Mouse (Mus musculus) CH12.LX (cell line): Measurements from ENCODE around the gene Mark2. TPM values are rescaled to one million over a fixed set of nuclear protein-coding genes. Genes with fewer than 3 reads are reported as not detected.

Experiments
- DNase-seq: peaks from one replicate; pipeline ENCODE4 v3.0.0-alpha.2; 2013; ENCODE audit errors: extremely low read depth
- H3K27ac ChIP-seq: 2 replicates; pipeline ENCODE4 v1.5.1; 2012; ENCODE audit warnings: low read depth, mild to moderate bottlenecking, control low read depth, moderate library complexity; ENCODE audit not compliant: insufficient read depth
- H3K27me3 ChIP-seq: replicated peaks from 2 replicates; pipeline ENCODE3; 2012; ENCODE audit warnings: inconsistent platforms
- H3K36me3 ChIP-seq, 2 experiments: replicated peaks in 1 of 2; 2 replicates each; pipeline versions ENCODE3 to v1.6.1; 2012; ENCODE audit warnings: inconsistent platforms in 1 of 2, low read length in 1 of 2, mild to moderate bottlenecking in 1 of 2, mixed read lengths in 1 of 2, moderate library complexity in 1 of 2; ENCODE audit not compliant: control insufficient read depth in 1 of 2, insufficient read depth in 1 of 2
- H3K4me1 ChIP-seq, 2 experiments: 2 replicates each; pipeline ENCODE4 v1.6.1; 2012; ENCODE audit warnings: inconsistent platforms in 1 of 2, moderate library complexity in 1 of 2; ENCODE audit not compliant: insufficient read depth in 2 of 2, control insufficient read depth in 1 of 2
- H3K4me2 ChIP-seq: 2 replicates; pipeline ENCODE4 v1.6.1; 2012; ENCODE audit warnings: low read depth, mild to moderate bottlenecking, control low read depth; ENCODE audit not compliant: poor library complexity, insufficient read depth, severe bottlenecking
- H3K4me3 ChIP-seq, 3 experiments: fragments of 150-350 bp in 1 of 3; sonication (generic) in 1 of 3; replicated peaks in 1 of 3; 2 replicates each; pipeline versions ENCODE3 to v1.5.1; 2011 to 2012; ENCODE audit warnings: low read depth in 2 of 3, low read length in 2 of 3, mild to moderate bottlenecking in 2 of 3, moderate library complexity in 2 of 3, control low read depth in 1 of 3, improper control_type of control experiment in 1 of 3, inconsistent platforms in 1 of 3, mixed read lengths in 1 of 3; ENCODE audit not compliant: poor library complexity in 1 of 3
- H3K79me2 ChIP-seq: replicated peaks from 2 replicates; pipeline ENCODE4 v1.6.1; 2012; ENCODE audit warnings: mild to moderate bottlenecking, moderate library complexity; ENCODE audit not compliant: control insufficient read depth, poor library complexity, insufficient read depth, severe bottlenecking; ENCODE audit errors: extremely low read depth
- H3K9ac ChIP-seq: 2 replicates; pipeline ENCODE4 v1.6.1; 2012; ENCODE audit warnings: low read depth, mild to moderate bottlenecking, control low read depth, moderate library complexity; ENCODE audit not compliant: insufficient read depth
- H3K9me3 ChIP-seq: replicated peaks from 2 replicates; pipeline ENCODE3; 2012; ENCODE audit warnings: low read length, inconsistent platforms, mixed read lengths
- CHD1 ChIP-seq: IDR thresholded peaks from 2 replicates; pipeline ENCODE4 v1.6.1; 2012; ENCODE audit warnings: low read depth, low read length, improper control_type of control experiment, inconsistent platforms
- CHD2 ChIP-seq: IDR thresholded peaks from 2 replicates; pipeline ENCODE4 v1.6.1; 2011; ENCODE audit warnings: low read length, improper control_type of control experiment
- CTCF ChIP-seq, 2 experiments: IDR thresholded peaks in 1 of 2; conservative IDR thresholded peaks in 1 of 2; 2 replicates each; pipeline ENCODE4 v1.5.1; 2011 to 2012; ENCODE audit warnings: low read depth in 2 of 2, low read length in 2 of 2, improper control_type of control experiment in 1 of 2, inconsistent platforms in 1 of 2, mild to moderate bottlenecking in 1 of 2, moderate library complexity in 1 of 2
- HCFC1 ChIP-seq: IDR thresholded peaks from 2 replicates; pipeline ENCODE4 v1.6.1; 2012; ENCODE audit warnings: low read depth, mild to moderate bottlenecking, inconsistent platforms, low read length, improper control_type of control experiment
- IRF4 ChIP-seq: IDR thresholded peaks from 2 replicates; pipeline ENCODE4 v1.6.1; 2014; ENCODE audit warnings: low read depth, mild to moderate bottlenecking, inconsistent platforms, low read length, improper control_type of control experiment
- JUND ChIP-seq: conservative IDR thresholded peaks from 2 replicates; pipeline ENCODE4 v1.6.1; 2011; ENCODE audit warnings: low read depth, low read length, improper control_type of control experiment
- MAX ChIP-seq: IDR thresholded peaks from 2 replicates; pipeline ENCODE4 v1.6.1; 2011; ENCODE audit warnings: low read length, improper control_type of control experiment
- MAZ ChIP-seq: IDR thresholded peaks from 2 replicates; pipeline ENCODE4 v1.6.1; 2012; ENCODE audit warnings: low read depth, mild to moderate bottlenecking, inconsistent platforms, low read length, improper control_type of control experiment, moderate library complexity
- MEF2A ChIP-seq: IDR thresholded peaks from 2 replicates; pipeline ENCODE4 v1.6.1; 2014; ENCODE audit warnings: low read depth, mild to moderate bottlenecking, inconsistent platforms, low read length, improper control_type of control experiment, borderline replicate concordance
- MXI1 ChIP-seq: IDR thresholded peaks from 2 replicates; pipeline ENCODE4 v1.6.1; 2011; ENCODE audit warnings: mild to moderate bottlenecking, low read depth, low read length, improper control_type of control experiment
- NELFE ChIP-seq: IDR thresholded peaks from 2 replicates; pipeline ENCODE4 v1.6.1; 2011; ENCODE audit warnings: low read depth, low read length, improper control_type of control experiment
- RAD21 ChIP-seq: IDR thresholded peaks from 2 replicates; pipeline ENCODE4 v1.6.1; 2011; ENCODE audit warnings: low read depth, mild to moderate bottlenecking, low read length, improper control_type of control experiment, moderate library complexity
- RCOR1 ChIP-seq: conservative IDR thresholded peaks from 2 replicates; pipeline ENCODE4 v1.6.1; 2012; ENCODE audit warnings: low read depth, mild to moderate bottlenecking, inconsistent platforms, low read length, improper control_type of control experiment
- SIN3A ChIP-seq: IDR thresholded peaks from 2 replicates; pipeline ENCODE4 v1.6.1; 2012; ENCODE audit warnings: low read length, improper control_type of control experiment, inconsistent platforms
- TCF12 ChIP-seq: IDR thresholded peaks from 2 replicates; pipeline ENCODE4 v1.6.1; 2014; ENCODE audit warnings: low read depth, mild to moderate bottlenecking, inconsistent platforms, low read length, improper control_type of control experiment
- UBTF ChIP-seq: IDR thresholded peaks from 2 replicates; pipeline ENCODE4 v1.6.1; 2012; ENCODE audit warnings: low read depth, mild to moderate bottlenecking, inconsistent platforms, low read length, improper control_type of control experiment, moderate library complexity
- ZMIZ1 ChIP-seq: IDR thresholded peaks from 2 replicates; pipeline ENCODE4 v1.6.1; 2012; ENCODE audit warnings: low read depth, mild to moderate bottlenecking, inconsistent platforms, low read length, improper control_type of control experiment
- ZNF384 ChIP-seq: IDR thresholded peaks from 2 replicates; pipeline ENCODE4 v1.6.1; 2012; ENCODE audit warnings: low read depth, low read length, improper control_type of control experiment, inconsistent platforms
- dilution Hi-C: fragments of 300-500 bp; cut with MboI; formaldehyde crosslinking; loops from 2 replicates; pipeline ENCODE4 v1.14.3; 2020; ENCODE audit warnings: low sequenced_read_pairs; ENCODE audit not compliant: extremely low pct_unique_long_range_greater_than_20kb, extremely low pct_ligation_motif_present
- in situ Hi-C: fragments of 300-500 bp; cut with MboI; formaldehyde crosslinking; loops from 3 replicates; pipeline ENCODE4 v1.14.3; 2019; ENCODE audit warnings: low sequenced_read_pairs, low pct_ligation_motif_present, low pct_unique_long_range_greater_than_20kb, mixed read lengths
- polyA plus RNA-seq: library from polyadenylated mRNA; unstranded; fragments of >175 nt; gene quantifications from 2 replicates; pipeline ENCODE4 v1.2.1, GENCODE M21; 2012; ENCODE audit warnings: low read depth; ENCODE audit not compliant: insufficient read length
- total RNA-seq, 2 experiments: library from RNA; depleted of rRNA; stranded (reverse); fragments of 300-350 nt in 1 of 2; fragments of >200 nt in 1 of 2; gene quantifications; 2 replicates each; pipeline ENCODE4 v1.2.3; 2012 to 2014

The Mark2 gene
- total and polyA plus RNA-seq, 3 experiments = 8.1 to 34.4 (median 19.0) TPM

DNA sequence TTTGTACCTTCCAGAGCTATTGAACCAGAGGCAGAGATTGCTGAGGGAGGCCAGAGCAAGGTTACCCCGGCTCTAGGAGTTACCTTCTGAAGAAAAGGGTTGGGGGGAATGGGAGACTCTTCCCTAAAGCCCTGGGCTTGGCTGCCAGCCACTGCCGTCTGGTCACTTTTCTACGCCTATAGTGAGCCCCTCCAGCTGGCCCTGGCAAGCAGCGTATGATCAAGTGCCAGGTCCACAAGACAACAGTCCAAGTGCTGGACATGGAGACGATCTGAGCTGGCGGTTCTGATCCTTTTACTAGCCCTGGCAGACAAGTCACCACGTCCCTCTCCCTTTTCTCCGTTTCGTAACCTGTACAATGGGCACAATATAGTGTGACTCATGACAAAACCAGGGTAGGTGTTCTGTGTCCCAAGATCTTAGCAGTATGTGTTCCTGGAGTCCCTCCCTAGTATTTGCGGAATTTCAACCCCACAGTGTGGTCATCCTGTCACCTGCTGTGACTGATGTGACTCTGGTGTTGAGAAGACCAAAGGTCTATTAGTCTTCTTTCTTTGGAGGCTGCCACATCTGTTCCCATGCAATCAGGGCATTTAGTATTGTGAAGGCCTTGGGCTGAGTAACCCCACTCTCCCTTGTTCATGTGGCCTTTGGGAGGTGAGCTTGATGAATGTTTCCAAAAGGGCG, 11.3 kb upstream of the Mark2 start:
- no peaks in the 10 kb centered on the region for H3K4me1 ChIP-seq
- no peak overlapping the region for H3K9ac ChIP-seq
- in situ Hi-C loops = no loop called here
- DNase-seq = no peak
- no peak overlapping the region for H3K4me3 ChIP-seq
- H3K9me3 ChIP-seq = no peaks in the 10 kb centered on the region
- H3K27ac ChIP-seq = no peak overlapping the region
- no peaks in the 10 kb centered on the region for H3K27me3 ChIP-seq
- H3K79me2 ChIP-seq = no peaks in the 10 kb centered on the region
- H3K36me3 ChIP-seq = peaks cover 0 to 15% of the 10 kb centered on the region in 2 experiments
- dilution Hi-C loops = no loop called here
- no peak overlapping the region for H3K4me2 ChIP-seq
- TF ChIP-seq JUND (no peak), IRF4 (no peak)
- TF ChIP-seq, all 38 proteins: peak for 0

DNA sequence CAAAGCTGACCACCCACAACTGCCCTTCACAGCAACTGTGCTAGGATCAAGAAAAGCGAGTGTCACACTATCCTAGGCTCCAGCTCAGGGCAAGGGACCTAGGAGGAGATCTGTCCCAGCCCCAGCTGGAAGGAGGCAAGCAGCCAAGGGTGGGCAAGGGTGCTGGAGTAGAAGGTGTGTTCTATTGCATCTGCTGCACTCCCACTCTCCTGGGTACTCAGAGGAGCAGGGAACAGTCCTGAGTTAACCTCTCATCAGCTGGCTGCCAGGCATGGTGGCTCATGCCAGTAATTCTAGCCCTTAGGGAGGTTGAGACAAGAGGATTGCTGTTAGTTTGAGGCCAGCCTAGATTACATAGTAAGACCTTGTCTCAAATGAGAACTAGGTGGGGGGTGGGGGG, 8.3 kb upstream of the Mark2 start:
- Histone ChIP-seq H3K9me3 (no peaks in the 10 kb centered on the region), H3K9ac (no peak overlapping the region), H3K36me3 (no peaks in the 10 kb centered on the region), H3K4me1 (peaks cover 0 to 3% of the 10 kb centered on the region in 2 experiments; a peak in 1 of 4 replicates), H3K27ac (no peak overlapping the region), H3K4me3 (no peak overlapping the region), H3K79me2 (no peaks in the 10 kb centered on the region), H3K4me2 (no peak overlapping the region), H3K27me3 (no peaks in the 10 kb centered on the region)
- no peak for TF ChIP-seq CTCF (conservative IDR thresholded peaks at IDR 0.05 in 1 of 2, IDR thresholded peaks at IDR 0.05 in 1 of 2; ENCODE audit: low read depth in 2 of 2, low read length in 2 of 2)
- TF ChIP-seq CHD2 = no peak
- no peak for TF ChIP-seq TCF12
- TF ChIP-seq JUND = no peak
- no peak for TF ChIP-seq RAD21
- TF ChIP-seq MAZ = no peak
- TF ChIP-seq ZNF384 = no peak
- TF ChIP-seq MEF2A = no peak
- TF ChIP-seq RCOR1 = no peak
- no peak for TF ChIP-seq CHD1
- TF ChIP-seq NELFE = no peak
- no peak for TF ChIP-seq HCFC1
- no peak for TF ChIP-seq UBTF
- no peak for TF ChIP-seq MXI1
- no peak for TF ChIP-seq MAX
- no peak for TF ChIP-seq SIN3A
- TF ChIP-seq ZMIZ1 = no peak
- no peak for DNase-seq
- in situ Hi-C loops (loop anchor here (5.0 kb wide), 2 partner anchors 83 to 118 kb away; partner anchors contain the start of gene Rcor2), dilution Hi-C loops (no loop called here)
